Mouse (Mus musculus) stomach, embryonic 15.5 days (tissue): ENCODE results near the gene Mid1. TPM values are rescaled to one million over a fixed set of nuclear protein-coding genes. Genes with fewer than 3 reads are reported as not detected.
"Not testable (repeated sequence)": the region's sequence is repeated elsewhere in the genome, so short reads cannot be mapped to it uniquely, and the experiment has no call there.

ENCODE experiments used
- ATAC-seq: fragments of 200-750 bp; cut with Nextera tagmentation; 2 replicates; pipeline ENCODE4 v1.8.0; 2017; ENCODE audit warnings: low read depth, moderate number of reproducible peaks, moderate TSS enrichment; ENCODE audit not compliant: insufficient read depth, low FRiP score
- H3K27ac ChIP-seq: fragments of 300-500 bp; sonication (generic); 2 replicates; pipeline ENCODE4 v1.5.1; 2015; ENCODE audit warnings: mild to moderate bottlenecking, inconsistent platforms
- H3K27me3 ChIP-seq: fragments of 300-500 bp; sonication (generic); replicated peaks from 2 replicates; pipeline ENCODE4 v1.6.1; 2015; ENCODE audit warnings: inconsistent platforms
- H3K36me3 ChIP-seq: fragments of 300-500 bp; sonication (generic); 2 replicates; pipeline ENCODE4 v1.6.1; 2015; ENCODE audit warnings: inconsistent platforms
- H3K4me1 ChIP-seq: fragments of 300-500 bp; sonication (generic); 2 replicates; pipeline ENCODE4 v1.6.1; 2015; ENCODE audit warnings: inconsistent platforms
- H3K4me2 ChIP-seq: fragments of 300-500 bp; sonication (generic); 2 replicates; pipeline ENCODE4 v1.6.1; 2015; ENCODE audit warnings: mild to moderate bottlenecking, inconsistent platforms
- H3K4me3 ChIP-seq: fragments of 300-500 bp; sonication (generic); replicated peaks from 2 replicates; pipeline ENCODE4 v1.5.1; 2015; ENCODE audit warnings: inconsistent platforms
- H3K9ac ChIP-seq: fragments of 300-500 bp; sonication (generic); 2 replicates; pipeline ENCODE4 v1.6.1; 2015; ENCODE audit warnings: inconsistent platforms
- H3K9me3 ChIP-seq: fragments of 300-500 bp; sonication (generic); 2 replicates; pipeline ENCODE4 v1.6.1; 2016; ENCODE audit warnings: inconsistent platforms
- WGBS: fragments of 180-500 bp; shearing (Covaris S2); methylation state at CpG from one replicate; pipeline ENCODE4 v1.1.7; 2015; 5-methylcytosine and 5-hydroxymethylcytosine counted together
- polyA plus RNA-seq: library from polyadenylated mRNA; unstranded; fragments of >200 nt; fragmentation: Nextera tagmentation; extraction: Ambion mirVana; gene quantifications from 2 replicates; pipeline ENCODE4 v1.2.1, GENCODE M21; 2015

The Mid1 gene
- polyA plus RNA-seq, 1 experiment from 2014 or later = 6.6 TPM

DNA sequence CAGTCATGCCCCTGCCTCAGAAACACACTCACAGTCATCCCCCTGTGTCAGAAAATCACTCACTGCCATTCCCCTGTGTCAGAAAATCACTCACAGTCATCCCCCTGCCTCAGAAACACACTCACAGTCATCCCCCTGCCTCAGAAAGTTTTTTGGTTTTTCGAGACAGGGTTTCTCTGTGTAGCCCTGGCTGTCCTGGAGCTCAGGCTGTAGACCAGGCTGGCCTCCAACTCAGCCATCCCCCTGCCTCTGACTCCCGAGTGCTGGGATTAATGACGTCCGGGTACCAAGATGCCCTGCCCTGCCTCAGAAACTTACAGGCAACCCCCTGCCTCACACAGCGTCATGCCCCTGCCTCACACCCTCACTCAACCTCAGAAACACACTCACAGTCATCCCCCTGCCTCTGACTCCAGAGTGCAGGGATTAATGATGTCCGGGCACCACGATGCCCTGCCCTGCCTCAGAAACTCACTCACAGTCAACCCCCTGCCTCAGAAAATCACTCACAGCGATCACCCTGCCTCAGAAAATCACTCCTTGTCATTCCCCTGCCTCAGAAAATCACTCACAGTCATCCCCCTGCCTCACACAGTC, 308.1 kb downstream of the Mid1 start:
- Histone ChIP-seq H3K9me3 (peaks cover 17% of the 10 kb centered on the region), H3K36me3 (peaks cover 19% of the 10 kb centered on the region)
- H3K4me1 ChIP-seq, ATAC-seq, H3K4me2 ChIP-seq, H3K27me3 ChIP-seq, H3K27ac ChIP-seq, H3K4me3 ChIP-seq, H3K9ac ChIP-seq: not testable (repeated sequence)
- no CpG with 5 or more reads among the region's 8 CpGs for whole genome bisulfite sequencing

DNA sequence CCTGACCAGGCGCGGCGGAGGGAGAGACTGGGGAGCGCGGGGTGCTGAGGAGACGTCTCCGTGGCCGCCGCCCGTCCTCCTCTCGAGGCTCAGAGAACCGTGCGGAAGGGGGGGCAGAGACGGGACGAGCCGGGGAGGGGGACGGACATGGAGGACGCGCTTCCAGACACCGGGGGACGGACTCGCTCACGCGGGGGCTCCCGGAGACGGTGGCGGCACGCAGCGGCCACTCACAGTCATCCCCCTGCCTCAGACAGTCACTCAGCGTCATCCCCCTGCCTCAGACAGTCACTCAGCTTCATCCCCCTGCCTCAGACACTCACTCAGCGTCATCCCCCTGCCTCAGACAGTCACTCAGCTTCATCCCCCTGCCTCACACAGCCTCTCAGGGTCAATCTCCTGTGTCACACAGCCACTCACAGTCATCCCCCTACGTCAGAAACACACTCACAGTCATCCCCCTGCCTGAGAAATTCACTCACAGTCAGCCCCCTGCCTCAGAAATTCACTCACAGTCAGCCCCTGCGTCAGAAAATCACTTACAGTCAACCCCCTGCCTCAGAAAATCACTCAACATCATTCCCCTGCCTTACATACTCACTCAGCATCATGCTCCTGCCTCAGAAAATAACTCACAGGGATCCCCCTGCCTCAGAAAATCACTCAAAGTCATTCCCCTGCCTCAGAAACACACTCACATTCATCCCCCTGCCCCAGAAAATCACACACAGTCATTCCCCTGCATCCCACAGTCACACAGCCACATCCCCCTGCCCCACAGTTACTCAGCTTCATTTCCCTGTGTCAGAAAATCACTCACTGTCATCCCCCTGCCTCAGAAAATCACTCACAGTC, 309.2 kb downstream of the Mid1 start:
- H3K27ac ChIP-seq, H3K4me3 ChIP-seq, H3K9me3 ChIP-seq, H3K9ac ChIP-seq, ATAC-seq, H3K36me3 ChIP-seq, H3K4me1 ChIP-seq, H3K27me3 ChIP-seq, H3K4me2 ChIP-seq: not testable (repeated sequence)
- 15% methylated on average over 3 of the region's 33 CpGs for WGBS

DNA sequence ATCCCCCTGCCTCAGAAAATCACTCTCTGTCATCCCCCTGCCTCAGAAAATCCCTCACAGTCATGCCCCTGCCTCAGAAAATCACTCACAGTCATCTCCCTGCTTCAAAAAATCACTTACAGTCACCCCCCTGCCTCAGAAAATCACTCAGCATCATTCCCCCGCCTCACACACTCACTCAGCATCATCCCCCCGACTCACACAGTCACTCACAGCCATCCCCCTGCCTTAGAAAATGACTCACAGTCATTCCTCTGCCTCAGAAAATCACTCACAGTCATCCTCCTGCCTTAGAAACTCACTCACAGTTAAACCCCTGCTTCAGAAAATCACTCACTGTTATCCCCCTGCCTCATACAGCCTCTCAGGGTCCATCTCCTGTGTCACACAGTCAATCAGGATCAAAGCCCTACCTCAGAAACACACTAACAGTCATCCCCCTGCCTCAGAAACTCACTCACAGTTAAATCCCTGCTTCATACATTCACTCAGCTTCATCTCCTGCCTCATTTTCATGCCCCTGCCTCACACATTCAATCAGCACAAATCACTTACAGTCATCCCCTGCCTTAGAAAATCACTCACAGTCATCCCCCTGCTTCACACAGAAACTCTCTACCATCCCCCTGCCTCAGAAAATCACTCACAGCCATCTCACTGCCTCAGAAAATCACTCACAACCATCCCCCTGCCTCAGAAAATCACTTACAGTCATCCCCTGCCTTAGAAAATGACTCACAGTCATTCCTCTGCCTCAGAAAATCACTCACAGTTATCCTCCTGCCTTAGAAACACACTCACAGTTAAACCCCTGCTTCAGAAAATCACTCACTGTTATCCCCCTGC, 310.1 kb downstream of the Mid1 start:
- not testable (repeated sequence) for H3K9ac ChIP-seq, ATAC-seq, H3K4me1 ChIP-seq, H3K27me3 ChIP-seq, H3K27ac ChIP-seq, H3K4me3 ChIP-seq, H3K4me2 ChIP-seq, H3K9me3 ChIP-seq, H3K36me3 ChIP-seq
- 27% methylated on average over 2 of the region's 2 CpGs for WGBS

DNA sequence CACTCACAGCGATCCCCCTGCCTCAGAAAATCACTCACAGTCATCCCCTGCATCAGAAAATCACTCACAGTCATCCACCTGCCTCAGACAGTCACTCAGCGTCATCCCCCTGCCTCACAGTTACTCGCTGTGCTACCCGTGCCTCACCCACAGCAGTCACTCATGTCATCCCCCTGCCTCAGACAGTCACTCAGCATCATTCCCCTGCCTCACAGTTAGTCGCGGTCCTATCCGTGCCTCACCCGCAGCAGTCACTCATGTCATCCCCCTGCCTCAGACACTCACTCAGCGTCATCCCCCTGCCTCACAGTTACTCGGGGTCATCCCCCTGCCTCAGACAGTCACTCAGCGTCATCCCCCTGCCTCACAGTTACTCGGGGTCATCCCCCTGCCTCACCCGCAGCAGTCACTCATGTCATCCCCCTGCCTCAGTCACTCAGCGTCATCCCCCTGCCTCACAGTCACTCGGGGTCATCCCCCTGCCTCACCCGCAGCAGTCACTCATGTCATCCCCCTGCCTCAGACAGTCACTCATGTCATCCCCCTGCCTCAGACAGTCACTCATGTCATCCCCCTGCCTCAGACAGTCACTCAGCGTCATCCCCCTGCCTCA, 311.0 kb downstream of the Mid1 start:
- ATAC-seq, H3K27me3 ChIP-seq, H3K9me3 ChIP-seq, H3K27ac ChIP-seq, H3K4me1 ChIP-seq, H3K4me2 ChIP-seq, H3K4me3 ChIP-seq, H3K36me3 ChIP-seq, H3K9ac ChIP-seq: not testable (repeated sequence)
- no CpG with 5 or more reads among the region's 17 CpGs for WGBS

DNA sequence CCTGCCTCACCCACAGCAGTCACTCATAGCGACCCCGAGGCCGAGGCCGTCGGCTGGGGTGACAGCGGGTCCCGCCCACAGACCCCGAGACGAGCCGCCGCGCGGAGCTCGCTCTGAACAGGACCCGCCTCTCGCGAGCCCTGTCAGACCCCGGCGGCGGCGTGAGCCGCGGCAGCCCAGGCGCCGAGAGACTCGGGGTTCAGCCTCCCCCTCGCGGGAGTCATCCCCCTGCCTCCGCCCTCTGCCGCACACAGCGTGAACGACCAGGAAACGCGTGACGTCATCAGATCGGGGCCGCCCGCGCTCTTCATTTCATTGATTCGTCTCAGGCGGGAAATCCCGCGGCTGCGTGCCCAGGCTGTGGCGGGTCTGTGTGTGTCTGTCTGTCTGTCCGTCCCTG, 311.9 kb downstream of the Mid1 start:
- WGBS = no CpG with 5 or more reads among the region's 46 CpGs
- H3K4me3 ChIP-seq, H3K9ac ChIP-seq, H3K36me3 ChIP-seq, H3K4me1 ChIP-seq, H3K4me2 ChIP-seq, ATAC-seq, H3K9me3 ChIP-seq, H3K27ac ChIP-seq, H3K27me3 ChIP-seq: not testable (repeated sequence)

DNA sequence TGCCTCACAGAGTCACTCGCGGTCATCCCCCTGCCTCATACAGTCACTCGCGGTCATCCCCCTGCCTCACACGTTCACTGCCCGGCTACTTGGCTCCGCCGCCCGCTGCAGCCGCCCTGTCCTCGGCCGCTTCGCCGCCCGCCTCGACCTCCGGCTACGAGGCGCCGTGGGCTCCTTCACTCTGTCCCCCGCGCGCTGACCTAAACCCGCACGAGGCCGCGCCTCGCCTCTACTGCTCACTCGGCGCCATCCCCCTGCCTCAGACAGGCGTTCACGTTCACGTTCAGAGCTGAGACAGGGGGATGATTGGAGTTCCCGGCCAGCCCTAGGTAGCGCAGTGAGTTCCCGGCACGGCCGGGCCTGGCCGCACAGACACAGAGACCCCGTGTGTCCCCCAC, 312.5 kb downstream of the Mid1 start:
- peak; percentile 5; the same call in 1 of the 2 replicates for ATAC-seq
- WGBS = 9% methylated on average over 5 of the region's 40 CpGs
- H3K27ac ChIP-seq = not testable (repeated sequence)

DNA sequence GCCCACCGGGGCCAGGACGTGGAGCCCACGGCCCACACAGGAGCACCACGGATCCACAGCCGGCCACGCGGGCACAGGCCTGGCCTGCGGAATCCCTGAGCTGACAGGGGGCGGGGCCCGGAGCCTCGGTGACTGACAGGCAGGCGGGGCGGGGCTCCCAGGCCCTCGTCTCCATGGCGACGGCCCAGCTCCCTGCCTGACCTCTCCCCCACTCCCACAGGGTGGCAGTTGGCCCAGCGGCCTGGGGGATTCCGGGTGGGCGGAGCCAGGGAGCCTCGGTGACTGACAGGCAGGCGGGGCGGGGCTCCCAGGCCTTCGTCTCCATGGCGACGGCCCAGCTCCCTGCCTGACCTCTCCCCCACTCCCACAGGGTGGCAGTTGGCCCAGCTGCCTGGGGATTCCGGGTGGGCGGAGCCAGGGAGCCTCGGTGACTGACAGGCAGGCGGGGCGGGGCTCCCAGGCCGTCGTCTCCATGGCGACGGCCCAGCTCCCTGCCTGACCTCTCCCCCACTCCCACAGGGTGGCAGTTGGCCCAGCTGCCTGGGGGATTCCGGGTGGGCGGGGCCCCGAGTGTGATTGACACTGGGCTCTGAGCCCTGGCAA, 313.0 kb downstream of the Mid1 start:
- H3K27me3 ChIP-seq, H3K27ac ChIP-seq, H3K9me3 ChIP-seq, H3K9ac ChIP-seq, H3K4me3 ChIP-seq, H3K4me1 ChIP-seq, H3K36me3 ChIP-seq: not testable (repeated sequence)
- H3K4me2 ChIP-seq = peak overlapping the region; percentile 40; the same call in 1 of the 2 replicates
- peak; percentile 88 for ATAC-seq
- 0% methylated on average over 4 of the region's 37 CpGs for WGBS

More for the DNA sequence above, 312.5 kb downstream of the Mid1 start:
- not testable (repeated sequence) for H3K27me3 ChIP-seq, H3K36me3 ChIP-seq, H3K9ac ChIP-seq, H3K9me3 ChIP-seq, H3K4me3 ChIP-seq, H3K4me1 ChIP-seq
- peak overlapping the region; percentile 40; the same call in 1 of the 2 replicates for H3K4me2 ChIP-seq

DNA sequence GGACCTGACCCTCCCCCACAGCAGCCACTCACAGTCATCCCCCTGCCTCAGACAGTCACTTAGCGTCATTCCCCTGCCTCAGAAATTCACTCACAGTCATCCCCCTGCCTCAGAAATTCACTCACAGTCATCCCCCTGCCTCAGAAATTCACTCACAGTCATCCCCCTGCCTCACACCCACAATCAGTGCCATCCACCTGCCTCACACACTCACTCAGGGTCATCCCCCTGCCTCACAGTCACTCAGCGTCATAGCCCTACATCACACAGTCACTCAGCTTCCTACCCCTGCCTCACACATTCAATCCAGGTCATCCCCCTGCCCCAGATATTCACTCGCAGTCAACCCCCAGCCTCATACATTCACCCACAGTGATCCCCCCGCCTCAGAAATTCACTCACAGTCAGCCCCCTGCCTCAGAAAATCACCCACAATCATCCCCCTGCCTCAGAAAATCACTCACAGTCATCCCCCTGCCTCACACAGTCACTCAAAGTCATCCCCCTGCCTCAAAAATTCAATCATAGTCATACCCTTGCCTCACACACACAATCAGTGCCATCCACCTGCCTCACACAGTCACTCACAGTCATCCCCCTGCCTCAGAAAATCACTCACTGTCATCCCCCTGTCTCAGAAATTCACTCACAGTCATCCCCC, 313.7 kb downstream of the Mid1 start:
- not testable (repeated sequence) for H3K4me2 ChIP-seq, ATAC-seq, H3K9ac ChIP-seq, H3K27me3 ChIP-seq, H3K4me3 ChIP-seq, H3K4me1 ChIP-seq, H3K36me3 ChIP-seq, H3K27ac ChIP-seq, H3K9me3 ChIP-seq
- WGBS = 4% methylated on average over 2 of the region's 4 CpGs

DNA sequence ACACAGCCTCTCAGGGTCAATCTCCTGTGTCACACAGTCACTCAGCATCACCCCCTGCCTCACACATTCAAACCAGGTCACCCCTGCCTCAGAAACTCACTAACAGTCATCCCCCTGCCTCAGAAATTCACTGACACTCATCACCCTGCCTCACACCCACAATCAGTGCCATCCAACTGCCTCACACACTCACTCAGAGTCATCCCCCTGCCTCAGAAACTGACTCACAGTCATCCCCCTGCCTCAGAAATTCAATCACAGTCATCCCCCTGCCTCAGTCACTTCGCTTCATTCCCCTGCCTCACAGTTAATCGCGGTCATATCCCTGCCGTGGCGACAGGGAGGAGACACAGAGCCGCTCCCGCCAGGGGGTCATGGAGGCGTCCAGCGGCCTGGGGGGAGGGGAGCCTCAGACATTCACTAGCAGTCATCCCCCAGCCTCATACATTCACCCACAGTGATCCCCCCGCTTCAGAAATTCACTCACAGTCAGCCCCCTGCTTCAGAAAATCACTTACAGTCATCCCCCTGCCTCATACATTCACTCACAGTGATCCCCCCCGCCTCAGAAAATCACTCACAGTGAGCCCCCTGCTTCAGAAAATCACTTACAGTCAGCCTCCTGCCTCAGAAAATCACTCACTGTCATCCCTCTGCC, 314.4 kb downstream of the Mid1 start:
- H3K4me1 ChIP-seq, H3K9ac ChIP-seq, H3K27ac ChIP-seq, H3K4me2 ChIP-seq, H3K4me3 ChIP-seq, H3K27me3 ChIP-seq, H3K36me3 ChIP-seq, H3K9me3 ChIP-seq, ATAC-seq: not testable (repeated sequence)
- 41% methylated on average over 6 of the region's 11 CpGs for WGBS

DNA sequence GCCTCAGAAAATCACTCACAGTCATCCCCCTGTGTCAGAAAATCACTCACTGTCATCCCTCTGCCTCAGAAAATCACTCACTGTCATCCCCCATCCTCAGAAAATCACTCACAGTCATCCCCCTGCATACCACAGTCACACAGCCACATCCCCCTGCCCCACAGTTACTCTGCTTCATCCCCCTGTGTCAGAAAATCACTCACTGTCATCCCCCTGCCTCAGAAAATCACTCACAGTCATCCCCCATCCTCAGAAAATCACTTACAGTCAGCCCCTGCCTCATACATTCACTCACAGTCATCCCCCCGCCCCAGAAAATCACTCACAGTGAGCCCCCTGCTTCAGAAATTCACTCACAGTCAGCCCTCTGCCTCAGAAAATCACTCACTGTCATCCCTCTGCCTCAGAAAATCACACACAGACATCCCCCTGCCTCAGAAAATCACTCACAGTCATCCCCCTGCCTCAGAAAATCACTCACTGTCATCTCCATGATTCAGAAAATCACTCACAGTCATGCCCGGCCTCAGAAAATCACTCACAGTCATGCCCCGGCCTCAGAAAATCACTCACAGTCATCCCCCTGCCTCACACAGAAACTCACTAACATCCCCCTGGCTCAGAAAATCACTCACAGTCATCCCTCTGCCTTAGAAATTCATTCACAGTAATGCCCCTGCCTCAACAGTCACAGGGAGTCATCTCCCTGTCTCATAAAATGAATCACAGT, 315.1 kb downstream of the Mid1 start:
- H3K27ac ChIP-seq, H3K4me1 ChIP-seq, H3K36me3 ChIP-seq, H3K4me2 ChIP-seq, H3K27me3 ChIP-seq, H3K9ac ChIP-seq, ATAC-seq, H3K9me3 ChIP-seq, H3K4me3 ChIP-seq: not testable (repeated sequence)
- WGBS = 6% methylated on average over 2 of the region's 3 CpGs
